Mouse (Mus musculus): ENCODE measurements around the gene Ppm1b.

- TF ChIP-seq POLR2A (IDR thresholded peaks at IDR 0.05; ENCODE audit: control insufficient read depth, low read depth, low read length) (no peak), CTCF (IDR thresholded peaks at IDR 0.05; ENCODE audit: control insufficient read depth, insufficient read depth, insufficient replicate concordance, low read depth, low read length) (no peak)
Measured at GRCm38 (mm10) chr17:85034068-85034467, 77.5 kb downstream of the Ppm1b start.

All from testis, adult 2 months (tissue).